Mouse (Mus musculus): ENCODE measurements around the gene Cep250. TPM values are rescaled to one million over a fixed set of nuclear protein-coding genes. Genes with fewer than 3 reads are reported as not detected.

Cep250 gene
- polyA plus RNA-seq, 1 experiment from 2014 or later = 6.6 TPM

DNA sequence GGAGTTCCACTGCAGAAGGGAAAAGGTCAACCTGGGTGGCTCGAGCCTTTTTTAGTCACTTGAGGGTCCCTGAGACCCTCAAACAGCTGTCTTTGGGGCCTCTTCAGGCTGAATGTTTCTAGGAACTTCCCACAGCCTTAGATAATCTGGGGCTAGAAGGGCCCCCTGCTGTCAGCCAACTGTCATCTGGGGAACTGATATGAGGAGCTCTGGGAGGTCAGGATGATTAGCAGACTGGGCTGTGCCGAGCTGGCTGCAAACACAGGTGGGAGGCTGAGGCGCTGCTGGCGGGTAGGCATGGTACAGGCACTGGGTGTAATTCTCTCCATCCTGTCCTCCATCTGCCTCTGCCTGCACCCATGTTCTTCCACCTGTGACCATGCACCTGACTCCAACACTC is 32.8 kb downstream of the Cep250 start:
- Histone ChIP-seq H3K27me3 (ENCODE audit: control insufficient read depth, insufficient read depth, low read depth, low read length) (no peaks in the 10 kb centered on the region), H3K4me1 (ENCODE audit: control insufficient read depth, low read depth, low read length) (peaks cover 47% of the 10 kb centered on the region), H3K36me3 (ENCODE audit: control insufficient read depth, insufficient read depth) (peaks cover 23% of the 10 kb centered on the region), H3K27ac (ENCODE audit: low read length) (peak overlapping the region; percentile 91), H3K9me3 (replicated peaks; ENCODE audit: control insufficient read depth, low read length) (no peaks in the 10 kb centered on the region), H3K4me3 (ENCODE audit: low read depth, low read length) (peak overlapping the region; percentile 62), H3K4me2 (ENCODE audit: low read depth, low read length) (peak overlapping the region; percentile 79), H3K9ac (ENCODE audit: low read depth, low read length) (peak overlapping the region; percentile 75)
- peak; percentile 95 for ATAC-seq (ENCODE audit: low read depth)
- 9% methylated on average over 4 of the region's 4 CpGs for WGBS (ENCODE audit: insufficient replicate concordance)

GRCm38 (mm10) chr2:155991151-155991550 is 34.9 kb downstream of the Cep250 start:
- peaks cover 47% of the 10 kb centered on the region for H3K4me1 ChIP-seq (ENCODE audit: control insufficient read depth, low read depth, low read length)
- no peaks in the 10 kb centered on the region for H3K27me3 ChIP-seq (ENCODE audit: control insufficient read depth, insufficient read depth, low read depth, low read length)
- no peak overlapping the region for H3K9ac ChIP-seq (ENCODE audit: low read depth, low read length)
- H3K4me2 ChIP-seq (ENCODE audit: low read depth, low read length) = peak overlapping the region; percentile 79
- no peak overlapping the region for H3K27ac ChIP-seq (ENCODE audit: low read length)
- WGBS (ENCODE audit: insufficient replicate concordance) = 76% methylated on average over 10 of the region's 10 CpGs
- H3K36me3 ChIP-seq (ENCODE audit: control insufficient read depth, insufficient read depth) = peaks cover 24% of the 10 kb centered on the region
- H3K9me3 ChIP-seq (replicated peaks; ENCODE audit: control insufficient read depth, low read length) = no peaks in the 10 kb centered on the region
- no peak for ATAC-seq (ENCODE audit: low read depth)
- no peak overlapping the region for H3K4me3 ChIP-seq (ENCODE audit: low read depth, low read length)

DNA sequence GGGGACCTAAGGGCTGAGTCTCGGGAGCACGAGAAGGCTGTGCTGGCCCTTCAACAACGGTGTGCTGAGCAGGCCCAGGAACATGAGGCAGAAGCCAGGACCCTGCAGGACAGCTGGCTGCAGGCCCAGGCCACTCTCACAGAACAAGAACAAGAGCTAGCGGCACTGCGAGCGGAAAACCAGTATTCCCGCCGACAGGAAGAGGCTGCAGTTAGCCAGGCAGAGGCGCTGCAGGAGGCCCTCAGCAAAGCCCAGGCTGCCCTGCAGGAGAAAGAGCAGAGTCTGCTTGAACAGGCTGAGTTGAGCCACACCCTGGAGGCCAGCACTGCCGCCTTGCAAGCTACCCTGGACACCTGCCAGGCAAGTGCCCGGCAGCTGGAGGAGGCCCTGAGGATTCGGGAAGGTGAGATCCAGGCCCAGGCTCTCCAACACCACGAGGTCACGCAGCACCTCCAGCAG is 35.6 kb downstream of the Cep250 start:
- H3K27me3 ChIP-seq (ENCODE audit: control insufficient read depth, insufficient read depth, low read depth, low read length) = no peaks in the 10 kb centered on the region
- H3K36me3 ChIP-seq (ENCODE audit: control insufficient read depth, insufficient read depth) = peaks cover 28% of the 10 kb centered on the region
- H3K4me3 ChIP-seq (ENCODE audit: low read depth, low read length) = peak overlapping the region; percentile 39
- H3K27ac ChIP-seq (ENCODE audit: low read length) = peak overlapping the region; percentile 18; the same call in 1 of the 2 replicates
- peaks cover 46% of the 10 kb centered on the region for H3K4me1 ChIP-seq (ENCODE audit: control insufficient read depth, low read depth, low read length)
- peak overlapping the region; percentile 79 for H3K4me2 ChIP-seq (ENCODE audit: low read depth, low read length)
- peak overlapping the region; percentile 44 for H3K9ac ChIP-seq (ENCODE audit: low read depth, low read length)
- ATAC-seq (ENCODE audit: low read depth) = peak; percentile 45
- WGBS (ENCODE audit: insufficient replicate concordance) = 72% methylated on average over 14 of the region's 14 CpGs
- H3K9me3 ChIP-seq (replicated peaks; ENCODE audit: control insufficient read depth, low read length) = no peaks in the 10 kb centered on the region

DNA sequence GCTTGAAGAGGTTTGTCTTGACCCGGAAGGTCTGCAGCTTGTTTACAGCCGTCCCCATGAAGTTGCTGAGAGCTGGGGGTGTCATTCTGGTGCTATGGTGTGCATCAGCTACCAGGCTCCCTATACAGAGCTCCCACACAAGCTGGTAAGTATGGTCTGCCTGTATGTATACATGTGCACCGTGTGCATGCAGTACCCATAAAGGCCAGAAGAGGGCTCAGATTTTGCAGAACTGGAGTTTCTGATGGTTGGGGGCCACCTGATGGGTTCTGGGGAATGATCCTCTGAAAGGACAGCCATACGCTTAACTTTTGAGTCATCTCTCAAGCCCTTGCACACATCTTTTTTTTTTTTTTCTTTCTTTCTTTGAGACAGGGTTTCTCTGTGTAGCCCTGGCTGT is 49.1 kb downstream of the Cep250 start:
- ATAC-seq (ENCODE audit: low read depth) = no peak
- no peaks in the 10 kb centered on the region for H3K9me3 ChIP-seq (replicated peaks; ENCODE audit: control insufficient read depth, low read length)
- no peak overlapping the region for H3K4me3 ChIP-seq (ENCODE audit: low read depth, low read length)
- 83% methylated on average over 4 of the region's 4 CpGs for WGBS (ENCODE audit: insufficient replicate concordance)
- H3K4me1 ChIP-seq (ENCODE audit: control insufficient read depth, low read depth, low read length) = peaks cover 17% of the 10 kb centered on the region
- no peak overlapping the region for H3K9ac ChIP-seq (ENCODE audit: low read depth, low read length)
- H3K36me3 ChIP-seq (ENCODE audit: control insufficient read depth, insufficient read depth) = peaks cover 7% of the 10 kb centered on the region
- H3K27me3 ChIP-seq (ENCODE audit: control insufficient read depth, insufficient read depth, low read depth, low read length) = no peaks in the 10 kb centered on the region
- no peak overlapping the region for H3K27ac ChIP-seq (ENCODE audit: low read length)
- no peak overlapping the region for H3K4me2 ChIP-seq (ENCODE audit: low read depth, low read length)

GRCm38 (mm10) chr2:156007888-156008532 is 51.8 kb downstream of the Cep250 start, which contains the start of the genes 6430550D23Rik and Ergic3:
6430550D23Rik (minus strand) TSS chr2:156007977.
Ergic3 (plus strand) TSS chr2:156008045.
- Histone ChIP-seq H3K36me3 (ENCODE audit: control insufficient read depth, insufficient read depth) (peaks cover 19% of the 10 kb centered on the region), H3K9ac (ENCODE audit: low read depth, low read length) (peak within 1 kb of the TSS; percentile 85), H3K27me3 (ENCODE audit: control insufficient read depth, insufficient read depth, low read depth, low read length) (no peaks in the 10 kb centered on the region), H3K4me3 (ENCODE audit: low read depth, low read length) (peak within 1 kb of the TSS; percentile 96), H3K27ac (ENCODE audit: low read length) (peak within 1 kb of the TSS; percentile 82), H3K4me1 (ENCODE audit: control insufficient read depth, low read depth, low read length) (peaks cover 17% of the 10 kb centered on the region), H3K4me2 (ENCODE audit: low read depth, low read length) (peak within 1 kb of the TSS; percentile 84), H3K9me3 (replicated peaks; ENCODE audit: control insufficient read depth, low read length) (no peaks in the 10 kb centered on the region)
- ATAC-seq (ENCODE audit: low read depth) = peak; percentile 100
- WGBS (ENCODE audit: insufficient replicate concordance) = under 1% methylated on average over 45 of the region's 45 CpGs

DNA sequence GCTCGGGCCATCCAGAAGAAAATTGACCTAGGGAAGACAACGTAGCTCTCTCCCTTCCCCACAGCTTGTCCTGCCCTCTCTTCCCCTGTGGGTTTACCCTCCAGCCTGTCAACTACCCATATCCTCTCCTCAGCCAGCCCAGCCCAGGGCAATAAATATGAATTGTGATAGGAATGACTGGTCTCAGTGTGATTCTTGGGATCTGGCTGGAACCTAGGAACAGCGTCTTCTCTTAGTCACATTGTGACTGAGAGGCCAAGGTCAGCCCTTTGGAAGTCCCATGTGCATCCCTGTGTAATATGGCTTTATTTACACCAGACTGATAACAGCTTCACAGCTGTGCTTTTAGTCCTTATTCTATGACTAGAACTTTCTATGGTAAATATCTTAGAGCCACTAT is 61.8 kb downstream of the Cep250 start:
- Histone ChIP-seq H3K27ac (ENCODE audit: low read length) (no peak overlapping the region), H3K4me1 (ENCODE audit: control insufficient read depth, low read depth, low read length) (peaks cover 25% of the 10 kb centered on the region), H3K27me3 (ENCODE audit: control insufficient read depth, insufficient read depth, low read depth, low read length) (no peaks in the 10 kb centered on the region), H3K4me3 (ENCODE audit: low read depth, low read length) (no peak overlapping the region), H3K9me3 (replicated peaks; ENCODE audit: control insufficient read depth, low read length) (no peaks in the 10 kb centered on the region), H3K36me3 (ENCODE audit: control insufficient read depth, insufficient read depth) (peaks cover 17% of the 10 kb centered on the region), H3K9ac (ENCODE audit: low read depth, low read length) (no peak overlapping the region), H3K4me2 (ENCODE audit: low read depth, low read length) (no peak overlapping the region)
- 75% methylated on average over 3 of the region's 3 CpGs for WGBS (ENCODE audit: insufficient replicate concordance)
- no peak for ATAC-seq (ENCODE audit: low read depth)

DNA sequence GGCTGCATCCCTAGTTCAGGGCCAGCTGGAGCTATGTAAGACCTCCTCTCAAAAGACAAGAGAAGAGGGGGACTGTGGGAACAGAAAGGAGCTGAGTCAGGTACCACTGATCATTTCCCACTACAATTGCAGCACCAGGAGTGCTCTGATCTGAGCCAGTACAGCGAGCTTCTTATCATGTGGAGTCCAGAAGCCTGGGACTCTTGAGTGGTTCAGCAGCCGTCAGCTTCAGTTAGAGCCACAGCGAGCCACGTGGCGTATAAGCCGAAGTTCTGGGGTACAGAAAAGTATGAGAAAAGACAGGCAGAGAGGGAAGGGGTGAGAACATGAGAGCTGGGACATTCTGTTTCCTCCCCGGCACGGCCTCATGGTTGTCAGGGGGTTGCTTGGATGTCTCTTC is 65.0 kb downstream of the Cep250 start:
- H3K27ac ChIP-seq (ENCODE audit: low read length) = peak overlapping the region; percentile 12; the same call in 1 of the 2 replicates
- no peak overlapping the region for H3K4me2 ChIP-seq (ENCODE audit: low read depth, low read length)

DNA sequence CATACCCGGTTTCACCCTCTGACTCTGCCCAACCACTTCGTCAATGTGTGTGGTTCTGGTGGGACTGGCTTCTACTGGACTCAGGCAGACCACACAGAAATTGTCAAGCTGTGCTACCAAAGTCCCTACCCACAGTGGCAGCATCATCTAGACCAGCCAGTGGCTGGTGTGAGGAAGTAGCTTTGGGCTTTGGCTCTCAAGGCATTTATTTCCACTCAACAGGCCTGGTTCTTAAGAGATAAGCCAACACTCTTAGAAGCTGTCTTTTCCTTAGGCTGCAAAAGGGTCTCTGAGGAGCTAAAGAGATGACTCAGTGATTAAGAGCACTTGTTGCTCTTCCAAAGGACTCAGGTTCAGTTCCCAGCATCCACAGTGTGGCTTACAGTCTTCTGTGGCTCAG is 65.5 kb downstream of the Cep250 start:
- Histone ChIP-seq H3K9me3 (replicated peaks; ENCODE audit: control insufficient read depth, low read length) (no peaks in the 10 kb centered on the region), H3K4me3 (ENCODE audit: low read depth, low read length) (no peak overlapping the region), H3K27ac (ENCODE audit: low read length) (no peak overlapping the region), H3K4me1 (ENCODE audit: control insufficient read depth, low read depth, low read length) (peaks cover 27% of the 10 kb centered on the region), H3K4me2 (ENCODE audit: low read depth, low read length) (no peak overlapping the region), H3K36me3 (ENCODE audit: control insufficient read depth, insufficient read depth) (0 out of 2 replicates have a peak, but pooled peaks cover 4% of the 10 kb centered on the region), H3K27me3 (ENCODE audit: control insufficient read depth, insufficient read depth, low read depth, low read length) (no peaks in the 10 kb centered on the region), H3K9ac (ENCODE audit: low read depth, low read length) (no peak overlapping the region)
- WGBS (ENCODE audit: insufficient replicate concordance) = 64% methylated on average over 2 of the region's 2 CpGs
- ATAC-seq (ENCODE audit: low read depth) = peak; percentile 24; the same call in 1 of the 2 replicates

More for the DNA sequence above, 65.0 kb downstream of the Cep250 start:
- no peak overlapping the region for H3K4me3 ChIP-seq (ENCODE audit: low read depth, low read length)
- WGBS (ENCODE audit: insufficient replicate concordance) = 33% methylated on average over 8 of the region's 8 CpGs
- peaks cover 8% of the 10 kb centered on the region; the same call in 1 of the 2 replicates for H3K36me3 ChIP-seq (ENCODE audit: control insufficient read depth, insufficient read depth)
- H3K27me3 ChIP-seq (ENCODE audit: control insufficient read depth, insufficient read depth, low read depth, low read length) = no peaks in the 10 kb centered on the region
- no peaks in the 10 kb centered on the region for H3K9me3 ChIP-seq (replicated peaks; ENCODE audit: control insufficient read depth, low read length)
- no peak overlapping the region for H3K9ac ChIP-seq (ENCODE audit: low read depth, low read length)
- peak; percentile 78 for ATAC-seq (ENCODE audit: low read depth)
- peaks cover 27% of the 10 kb centered on the region for H3K4me1 ChIP-seq (ENCODE audit: control insufficient read depth, low read depth, low read length)

DNA sequence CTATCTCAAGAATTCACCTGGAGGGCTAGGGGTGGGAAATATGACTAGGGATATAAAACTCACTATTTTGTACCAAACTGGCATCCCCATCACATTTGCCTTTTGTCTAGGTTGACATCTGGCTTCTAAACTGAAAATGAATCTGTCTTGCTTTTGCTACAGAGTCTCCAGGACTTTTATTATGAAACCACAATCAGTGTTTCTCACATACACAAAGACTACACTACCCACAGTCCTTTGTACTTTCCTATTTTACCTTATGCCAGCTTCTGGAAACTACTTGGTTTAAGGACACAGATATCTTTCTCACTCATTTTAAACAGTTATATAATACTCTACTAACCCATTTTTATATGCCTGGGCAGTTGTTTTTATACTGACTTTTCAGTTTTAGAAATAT is 69.2 kb downstream of the Cep250 start:
- ATAC-seq (ENCODE audit: low read depth) = no peak
- H3K27me3 ChIP-seq (ENCODE audit: control insufficient read depth, insufficient read depth, low read depth, low read length) = no peaks in the 10 kb centered on the region
- no peaks in the 10 kb centered on the region for H3K9me3 ChIP-seq (replicated peaks; ENCODE audit: control insufficient read depth, low read length)
- no peaks in the 10 kb centered on the region for H3K36me3 ChIP-seq (ENCODE audit: control insufficient read depth, insufficient read depth)
- H3K4me2 ChIP-seq (ENCODE audit: low read depth, low read length) = no peak overlapping the region
- peaks cover 23% of the 10 kb centered on the region for H3K4me1 ChIP-seq (ENCODE audit: control insufficient read depth, low read depth, low read length)
- H3K27ac ChIP-seq (ENCODE audit: low read length) = no peak overlapping the region
- no peak overlapping the region for H3K4me3 ChIP-seq (ENCODE audit: low read depth, low read length)
- no peak overlapping the region for H3K9ac ChIP-seq (ENCODE audit: low read depth, low read length)

Measured in liver, embryonic 16.5 days (tissue).